Mouse (Mus musculus) brain, embryonic 14.5 days (tissue): ENCODE results near the gene Sept8.

ENCODE experiments used
- CTCF ChIP-seq: fragments of 200-500 bp; IDR thresholded peaks from 2 replicates; pipeline ENCODE4 v1.5.1; 2012; ENCODE audit warnings: inconsistent platforms, mild to moderate bottlenecking, moderate library complexity, borderline replicate concordance; ENCODE audit not compliant: insufficient read depth, insufficient read length; ENCODE audit errors: extremely low read depth
- POLR2A ChIP-seq: fragments of 200-500 bp; IDR thresholded peaks from 2 replicates; pipeline ENCODE4 v1.6.1; 2012; ENCODE audit warnings: mild to moderate bottlenecking, inconsistent platforms, borderline replicate concordance; ENCODE audit not compliant: poor library complexity, insufficient read depth, insufficient read length, severe bottlenecking; ENCODE audit errors: extremely low read depth

- TF ChIP-seq CTCF (no peak), POLR2A (no peak)
Observed at GRCm38 (mm10) chr11:53525461-53525860, 6.4 kb downstream of the Sept8 start.
